Mouse (Mus musculus): ENCODE results near the gene Arf3. TPM values are rescaled to one million over a fixed set of nuclear protein-coding genes. Genes with fewer than 3 reads are reported as not detected.

Gene Arf3
- polyA plus RNA-seq, 1 experiment, result 165 TPM

GRCm38 (mm10) chr15:98699190-98700105 lies 63.6 kb downstream of the Arf3 start:
- WGBS, result 8% methylated on average over 40 of the region's 40 CpGs
- Histone ChIP-seq H3K36me3 (ENCODE audit: control insufficient read depth, insufficient read depth, low read length) (no peaks in the 10 kb centered on the region), H3K4me3 (ENCODE audit: control insufficient read depth, insufficient read depth, low read length) (no peak overlapping the region), H3K27ac (ENCODE audit: control insufficient read depth, insufficient read depth, low read length) (no peak overlapping the region), H3K27me3 (ENCODE audit: control insufficient read depth, insufficient read depth, low read length) (peaks cover 4% of the 10 kb centered on the region; the same call in 1 of the 2 replicates), H3K4me1 (replicated peaks; ENCODE audit: control insufficient read depth, insufficient read depth, low read length) (0 out of 2 replicates have a peak, but pooled peaks cover 4% of the 10 kb centered on the region)
- TF ChIP-seq POLR2A (IDR thresholded peaks at IDR 0.05; ENCODE audit: control insufficient read depth, extremely low read depth, insufficient read depth, low read length, poor library complexity), result no peak
- peak; percentile 98 for TF ChIP-seq CTCF (IDR thresholded peaks at IDR 0.05; ENCODE audit: borderline replicate concordance, control insufficient read depth, extremely low read depth, insufficient read depth, low read length, poor library complexity)
- DNase-seq, result peak; percentile 86

GRCm38 (mm10) chr15:98696216-98696615 lies 66.8 kb downstream of the Arf3 start:
- peaks cover 2% of the 10 kb centered on the region; the same call in 1 of the 2 replicates for H3K27me3 ChIP-seq (ENCODE audit: control insufficient read depth, insufficient read depth, low read length)
- H3K36me3 ChIP-seq (ENCODE audit: control insufficient read depth, insufficient read depth, low read length), result no peaks in the 10 kb centered on the region
- 0 out of 2 replicates have a peak, but pooled peaks cover 4% of the 10 kb centered on the region for H3K4me1 ChIP-seq (replicated peaks; ENCODE audit: control insufficient read depth, insufficient read depth, low read length)
- no peak overlapping the region for H3K27ac ChIP-seq (ENCODE audit: control insufficient read depth, insufficient read depth, low read length)
- no peak overlapping the region for H3K4me3 ChIP-seq (ENCODE audit: control insufficient read depth, insufficient read depth, low read length)
- TF ChIP-seq POLR2A (IDR thresholded peaks at IDR 0.05; ENCODE audit: control insufficient read depth, extremely low read depth, insufficient read depth, low read length, poor library complexity) (no peak), CTCF (IDR thresholded peaks at IDR 0.05; ENCODE audit: borderline replicate concordance, control insufficient read depth, extremely low read depth, insufficient read depth, low read length, poor library complexity) (no peak)
- no peak for DNase-seq
- 74% methylated on average over 8 of the region's 8 CpGs for WGBS

GRCm38 (mm10) chr15:98695726-98696125 lies 67.3 kb downstream of the Arf3 start:
- Histone ChIP-seq H3K27ac (ENCODE audit: control insufficient read depth, insufficient read depth, low read length) (no peak overlapping the region), H3K4me1 (replicated peaks; ENCODE audit: control insufficient read depth, insufficient read depth, low read length) (0 out of 2 replicates have a peak, but pooled peaks cover 4% of the 10 kb centered on the region), H3K36me3 (ENCODE audit: control insufficient read depth, insufficient read depth, low read length) (no peaks in the 10 kb centered on the region), H3K4me3 (ENCODE audit: control insufficient read depth, insufficient read depth, low read length) (no peak overlapping the region), H3K27me3 (ENCODE audit: control insufficient read depth, insufficient read depth, low read length) (peaks cover 2% of the 10 kb centered on the region; the same call in 1 of the 2 replicates)
- WGBS, result 70% methylated on average over 9 of the region's 9 CpGs
- TF ChIP-seq POLR2A (IDR thresholded peaks at IDR 0.05; ENCODE audit: control insufficient read depth, extremely low read depth, insufficient read depth, low read length, poor library complexity) (no peak), CTCF (IDR thresholded peaks at IDR 0.05; ENCODE audit: borderline replicate concordance, control insufficient read depth, extremely low read depth, insufficient read depth, low read length, poor library complexity) (no peak)
- DNase-seq, result no peak

DNA sequence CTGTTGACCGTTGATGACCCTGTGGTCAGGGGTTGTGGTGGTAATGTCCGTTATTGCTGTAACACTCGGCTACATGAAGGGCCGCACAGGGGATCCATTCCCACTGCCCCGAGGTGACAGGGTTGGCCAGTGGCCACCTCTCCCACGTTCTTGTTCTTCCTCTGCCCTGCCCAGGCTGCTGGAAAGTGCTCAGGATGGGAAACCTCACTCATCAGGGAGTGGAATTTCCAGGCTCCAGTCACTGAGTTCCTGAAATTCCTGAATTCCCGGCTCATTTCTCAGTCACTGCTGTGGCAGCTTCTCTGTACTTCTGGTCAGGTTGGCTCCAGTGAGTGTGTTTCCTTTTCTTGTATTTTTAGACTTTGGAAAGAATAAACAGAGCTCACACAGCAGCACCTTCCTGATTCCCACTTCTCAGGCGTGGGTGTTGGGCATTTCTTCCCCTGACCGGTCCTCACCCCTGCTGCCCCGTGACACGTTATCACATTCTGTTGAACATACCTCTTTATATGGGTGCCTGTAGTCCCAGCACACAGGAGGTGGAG lies 70.8 kb downstream of the Arf3 start:
- H3K4me1 ChIP-seq (replicated peaks; ENCODE audit: control insufficient read depth, insufficient read depth, low read length), result no peaks in the 10 kb centered on the region
- no peak for DNase-seq
- H3K36me3 ChIP-seq (ENCODE audit: control insufficient read depth, insufficient read depth, low read length), result no peaks in the 10 kb centered on the region
- no peak overlapping the region for H3K4me3 ChIP-seq (ENCODE audit: control insufficient read depth, insufficient read depth, low read length)
- WGBS, result 75% methylated on average over 11 of the region's 11 CpGs
- no peak overlapping the region for H3K27ac ChIP-seq (ENCODE audit: control insufficient read depth, insufficient read depth, low read length)
- TF ChIP-seq POLR2A (IDR thresholded peaks at IDR 0.05; ENCODE audit: control insufficient read depth, extremely low read depth, insufficient read depth, low read length, poor library complexity) (no peak), CTCF (IDR thresholded peaks at IDR 0.05; ENCODE audit: borderline replicate concordance, control insufficient read depth, extremely low read depth, insufficient read depth, low read length, poor library complexity) (no peak)
- no peaks in the 10 kb centered on the region for H3K27me3 ChIP-seq (ENCODE audit: control insufficient read depth, insufficient read depth, low read length)

GRCm38 (mm10) chr15:98691486-98692147 lies 71.4 kb downstream of the Arf3 start:
- Histone ChIP-seq H3K27me3 (ENCODE audit: control insufficient read depth, insufficient read depth, low read length) (no peaks in the 10 kb centered on the region), H3K4me1 (replicated peaks; ENCODE audit: control insufficient read depth, insufficient read depth, low read length) (no peaks in the 10 kb centered on the region), H3K27ac (ENCODE audit: control insufficient read depth, insufficient read depth, low read length) (no peak overlapping the region), H3K4me3 (ENCODE audit: control insufficient read depth, insufficient read depth, low read length) (no peak overlapping the region), H3K36me3 (ENCODE audit: control insufficient read depth, insufficient read depth, low read length) (no peaks in the 10 kb centered on the region)
- WGBS, result 99% methylated on average over 7 of the region's 7 CpGs
- no peak for DNase-seq
- no peak for TF ChIP-seq CTCF (IDR thresholded peaks at IDR 0.05; ENCODE audit: borderline replicate concordance, control insufficient read depth, extremely low read depth, insufficient read depth, low read length, poor library complexity)
- no peak for TF ChIP-seq POLR2A (IDR thresholded peaks at IDR 0.05; ENCODE audit: control insufficient read depth, extremely low read depth, insufficient read depth, low read length, poor library complexity)

GRCm38 (mm10) chr15:98689682-98690081 lies 73.3 kb downstream of the Arf3 start:
- no peaks in the 10 kb centered on the region for H3K36me3 ChIP-seq (ENCODE audit: control insufficient read depth, insufficient read depth, low read length)
- DNase-seq, result no peak
- no peaks in the 10 kb centered on the region for H3K27me3 ChIP-seq (ENCODE audit: control insufficient read depth, insufficient read depth, low read length)
- 61% methylated on average over 2 of the region's 2 CpGs for WGBS
- TF ChIP-seq CTCF (IDR thresholded peaks at IDR 0.05; ENCODE audit: borderline replicate concordance, control insufficient read depth, extremely low read depth, insufficient read depth, low read length, poor library complexity), result no peak
- no peak for TF ChIP-seq POLR2A (IDR thresholded peaks at IDR 0.05; ENCODE audit: control insufficient read depth, extremely low read depth, insufficient read depth, low read length, poor library complexity)
- H3K4me3 ChIP-seq (ENCODE audit: control insufficient read depth, insufficient read depth, low read length), result no peak overlapping the region
- no peaks in the 10 kb centered on the region for H3K4me1 ChIP-seq (replicated peaks; ENCODE audit: control insufficient read depth, insufficient read depth, low read length)
- H3K27ac ChIP-seq (ENCODE audit: control insufficient read depth, insufficient read depth, low read length), result no peak overlapping the region

Other genes starting within 250 kb of the Arf3 start
- 71.6 and 78.4 TPM in 2 replicates for gene Kansl2, start 228.9 kb downstream of the Arf3 start, polyA plus RNA-seq (2012; rRNA removed)
- gene Ccnt1, start 192.3 kb downstream of the Arf3 start, polyA plus RNA-seq (2012; rRNA removed), result 26.8 and 32.0 TPM in 2 replicates
- 0.31 TPM in 1 of 2 replicates, not detected in the other for gene 4930415O20Rik, start 192.2 kb downstream of the Arf3 start, polyA plus RNA-seq (2012; rRNA removed)
- 211 and 230 TPM in 2 replicates for gene Adcy6, start 153.1 kb downstream of the Arf3 start, polyA plus RNA-seq (2012; rRNA removed)
- 102 and 127 TPM in 2 replicates for gene Cacnb3, start 132.4 kb downstream of the Arf3 start, polyA plus RNA-seq (2012; rRNA removed)
- 59.7 and 65.5 TPM in 2 replicates for gene Ddx23, start 100.3 kb downstream of the Arf3 start, polyA plus RNA-seq (2012; rRNA removed)
- 2.6 and 2.8 TPM in 2 replicates for gene Rnd1, start 85.8 kb downstream of the Arf3 start, polyA plus RNA-seq (2012; rRNA removed)
- gene Ccdc65, start 55.0 kb downstream of the Arf3 start, polyA plus RNA-seq (2012; rRNA removed), result 0.04 and 0.09 TPM in 2 replicates
- 2.1 and 3.1 TPM in 2 replicates for gene Fkbp11, start 35.0 kb downstream of the Arf3 start, polyA plus RNA-seq (2012; rRNA removed)
- 3.4 and 3.9 TPM in 2 replicates for gene Wnt10b, start 14.9 kb upstream of the Arf3 start, polyA plus RNA-seq (2012; rRNA removed)
- gene Wnt1, start 26.6 kb upstream of the Arf3 start, polyA plus RNA-seq (2012; rRNA removed), result 0.07 and 0.22 TPM in 2 replicates
- gene Ddn, start 46.3 kb upstream of the Arf3 start, polyA plus RNA-seq (2012; rRNA removed), result 0.26 and 0.65 TPM in 2 replicates
- gene Prkag1, start 68.3 kb upstream of the Arf3 start, polyA plus RNA-seq (2012; rRNA removed), result 90.7 and 105 TPM in 2 replicates
- 69.1 and 93.4 TPM in 2 replicates for gene Kmt2d, start 108.0 kb upstream of the Arf3 start, polyA plus RNA-seq (2012; rRNA removed)
- 8.0 and 9.8 TPM in 2 replicates for gene Rhebl1, start 131.3 kb upstream of the Arf3 start, polyA plus RNA-seq (2012; rRNA removed)
- 1.1 and 2.6 TPM in 2 replicates for gene Dhh, start 135.3 kb upstream of the Arf3 start, polyA plus RNA-seq (2012; rRNA removed)
- gene Lmbr1l, start 155.0 kb upstream of the Arf3 start, polyA plus RNA-seq (2012; rRNA removed), result 390 and 404 TPM in 2 replicates
- 3,866 and 5,106 TPM in 2 replicates for gene Tuba1b, start 171.4 kb upstream of the Arf3 start, polyA plus RNA-seq (2012; rRNA removed)
- 82.1 and 153 TPM in 2 replicates for gene Gm49450, start 190.3 kb upstream of the Arf3 start, polyA plus RNA-seq (2012; rRNA removed)
- 373 and 432 TPM in 2 replicates for gene Tuba1a, start 190.5 kb upstream of the Arf3 start, polyA plus RNA-seq (2012; rRNA removed)